Mouse (Mus musculus) heart, adult 9 months (tissue): ENCODE results near the gene Zfp618.

Experiments
- DNase-seq, 2 experiments: peaks; one replicate each; pipeline ENCODE4 v3.0.0; 2022; ENCODE audit warnings: low spot score in 2 of 2

Gene Zfp618

DNA sequence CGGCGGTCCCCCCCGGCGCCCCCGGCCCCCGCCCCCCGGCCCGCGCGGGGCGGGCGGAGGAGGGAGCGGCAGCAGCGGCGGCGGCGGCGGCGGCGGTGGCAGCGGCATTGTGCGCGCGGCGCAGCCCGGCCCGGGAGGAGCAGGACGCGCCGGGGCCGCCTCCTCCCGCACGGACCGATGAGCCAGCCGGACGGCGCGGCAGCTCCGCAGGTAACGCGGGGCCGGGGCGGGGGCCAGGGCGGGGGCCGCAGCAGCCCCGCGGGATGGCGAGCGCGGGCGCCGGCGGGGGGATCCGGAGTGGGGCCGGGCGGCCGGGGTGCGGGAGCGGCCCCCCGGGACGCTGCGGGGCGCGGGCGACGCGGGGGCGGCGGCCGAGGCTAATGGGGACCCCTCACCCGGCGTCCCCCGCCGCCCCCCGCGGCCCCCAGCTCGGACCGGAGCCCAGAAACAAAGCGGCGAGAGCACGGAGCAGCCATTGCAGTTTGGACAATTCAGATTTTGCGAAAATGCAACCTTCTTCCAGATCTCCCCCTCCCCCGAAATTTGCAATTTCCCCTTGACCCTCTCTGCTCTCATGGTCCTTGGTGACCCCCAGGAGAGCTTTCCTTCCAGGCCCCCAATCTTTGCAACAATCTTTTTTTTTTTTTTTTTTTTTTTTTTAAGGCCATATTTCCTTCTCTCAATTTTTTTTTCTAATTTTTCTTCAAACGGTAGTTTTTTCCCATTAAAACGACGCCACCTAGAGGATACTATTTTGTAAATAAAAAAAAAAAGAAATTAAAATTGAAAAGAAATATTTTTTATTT lies at the start of gene Zfp618:
Gene Zfp618 (plus strand): TSS at position 77 of the 806 bp plus-strand sequence.
- no peak for DNase-seq

DNA sequence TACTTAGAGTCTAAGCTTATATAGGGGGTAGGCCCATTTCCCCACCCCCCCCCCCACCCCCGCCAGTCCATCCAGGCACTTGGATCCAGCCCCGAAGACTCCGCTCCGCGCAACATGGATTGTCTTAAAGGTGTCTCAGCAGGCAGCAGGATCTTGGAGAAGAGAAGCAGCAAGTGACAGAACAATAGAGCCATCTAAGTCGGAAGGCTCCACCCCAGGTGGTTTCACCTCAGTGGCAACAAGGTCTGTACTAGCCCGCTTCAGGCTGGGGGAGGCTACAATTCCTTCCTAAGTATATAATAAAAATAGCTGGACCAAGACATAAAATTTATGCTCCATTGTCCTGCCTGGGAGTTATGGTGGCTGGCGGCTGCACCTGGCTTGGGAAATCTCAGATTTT lies 48.3 kb upstream of the Zfp618 start:
- DNase-seq: no peak

DNA sequence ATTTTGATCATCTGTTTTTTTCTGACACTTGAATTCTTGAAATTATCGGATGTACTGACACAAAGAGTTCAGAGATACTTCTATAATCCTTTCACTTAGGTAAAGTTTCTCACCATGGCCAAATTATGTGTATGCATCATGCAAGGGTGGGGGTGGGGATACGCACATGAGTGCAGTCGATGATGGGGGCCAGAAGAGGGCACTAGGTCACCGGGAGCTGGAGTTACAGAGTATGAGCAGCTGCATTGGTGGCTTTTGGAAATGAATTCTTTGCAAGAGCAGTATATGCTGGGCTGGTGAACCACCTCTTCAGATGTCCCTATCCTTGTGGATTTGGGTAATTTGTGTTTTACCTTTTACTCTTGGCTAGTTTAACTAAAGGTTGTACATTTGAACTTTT lies 31.6 kb upstream of the Zfp618 start:
- no peak for DNase-seq

DNA sequence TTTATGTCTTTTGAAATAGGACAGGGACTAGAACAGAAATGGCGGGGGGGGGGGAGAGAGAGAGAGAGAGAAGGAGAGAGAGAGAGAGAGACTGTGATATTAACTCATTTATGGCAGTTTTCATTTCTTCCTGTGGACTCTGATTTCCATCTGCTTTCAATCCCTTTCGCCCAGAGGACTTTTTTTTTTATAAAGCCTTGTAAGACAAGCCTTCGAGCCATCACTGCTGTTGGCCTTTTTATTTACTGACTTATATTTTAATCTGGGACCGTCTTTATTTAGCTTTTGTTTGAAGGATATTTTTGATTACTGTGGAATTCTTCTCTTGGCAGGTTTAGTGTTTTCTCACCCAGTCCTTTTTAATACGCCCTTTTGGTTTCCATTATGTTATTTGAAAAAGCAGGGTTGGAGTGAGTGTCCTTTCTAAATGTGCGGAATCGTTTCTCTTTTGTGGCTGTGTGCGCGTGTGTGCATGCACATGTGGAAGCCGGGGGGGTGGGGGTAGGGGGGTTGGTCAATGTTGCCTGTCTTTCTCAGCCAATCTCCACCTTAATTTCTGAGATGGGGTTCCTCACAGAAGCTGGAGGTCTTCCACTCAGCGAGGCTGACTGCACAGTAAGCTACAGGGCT lies 29.7 kb upstream of the Zfp618 start:
- no peak for DNase-seq

DNA sequence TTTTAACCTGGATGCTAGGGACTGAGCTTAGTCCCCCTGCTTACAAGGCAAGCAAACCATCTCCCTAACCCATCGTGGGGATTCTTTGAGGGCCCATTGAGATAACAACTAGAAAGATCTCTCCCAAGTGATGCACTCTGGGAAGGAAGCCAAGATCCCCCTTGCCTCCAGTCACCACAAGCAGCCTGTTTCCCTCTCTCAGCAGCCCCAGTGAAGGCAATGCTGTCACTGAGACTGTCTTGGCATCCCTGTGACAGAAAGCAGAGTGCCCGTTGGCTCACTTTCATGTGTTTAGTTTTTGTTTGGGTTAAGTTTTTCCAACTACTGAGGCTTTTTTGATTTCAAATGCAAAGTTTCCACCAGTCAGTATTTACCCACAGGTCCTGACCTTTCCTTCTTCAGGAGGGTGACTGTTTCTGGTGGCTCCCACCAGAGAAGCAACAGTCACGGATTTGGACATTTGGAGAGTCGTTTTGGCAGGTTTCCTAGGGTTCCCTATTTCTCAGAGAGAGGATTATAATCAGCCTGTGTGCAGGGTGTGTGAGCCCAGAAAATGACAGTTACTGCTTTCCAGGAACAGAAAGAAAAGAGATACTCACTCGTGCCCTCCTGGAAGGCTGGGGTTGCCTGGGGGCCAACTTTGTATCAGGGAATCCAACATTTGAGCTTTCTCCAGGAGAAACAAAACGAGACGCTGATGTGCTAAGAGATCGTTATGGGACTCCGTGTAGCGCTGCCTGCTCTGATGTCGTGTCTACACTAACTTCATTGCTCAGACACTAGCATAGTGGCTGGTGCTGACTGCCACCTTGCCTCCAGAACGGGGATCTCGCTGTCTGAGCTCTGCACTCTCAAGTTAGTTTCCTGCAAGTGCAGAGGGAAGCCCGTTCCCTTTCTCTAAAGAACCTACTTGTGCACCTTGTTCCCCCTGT lies 23.1 kb upstream of the Zfp618 start:
- DNase-seq: no peak

DNA sequence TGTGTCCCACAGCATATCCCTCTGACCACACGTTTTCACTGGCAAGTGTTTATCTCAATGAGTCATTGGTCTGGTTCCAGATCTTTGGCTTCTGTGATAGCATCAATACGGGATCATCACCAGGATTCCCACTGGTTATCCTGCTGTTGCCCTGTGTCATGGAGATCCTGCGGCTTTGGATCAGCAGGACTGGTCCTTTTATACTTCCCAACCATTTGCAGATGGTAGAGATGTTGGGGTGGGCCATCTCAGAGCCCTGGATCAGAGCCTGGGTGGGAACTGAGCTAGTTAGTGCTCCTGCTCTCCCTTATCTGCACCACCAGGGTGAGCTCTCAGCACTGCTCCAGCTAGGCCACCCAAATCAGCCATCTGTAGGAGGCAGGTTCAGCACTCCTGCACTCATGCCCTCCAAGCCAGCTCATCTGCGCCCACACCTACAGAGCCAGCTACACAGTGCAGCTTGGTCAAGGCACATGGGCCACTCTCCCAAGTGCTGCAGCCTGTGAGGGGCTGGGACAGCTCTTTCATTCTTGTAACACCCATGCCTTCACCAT lies 21.0 kb upstream of the Zfp618 start:
- no peak for DNase-seq

DNA sequence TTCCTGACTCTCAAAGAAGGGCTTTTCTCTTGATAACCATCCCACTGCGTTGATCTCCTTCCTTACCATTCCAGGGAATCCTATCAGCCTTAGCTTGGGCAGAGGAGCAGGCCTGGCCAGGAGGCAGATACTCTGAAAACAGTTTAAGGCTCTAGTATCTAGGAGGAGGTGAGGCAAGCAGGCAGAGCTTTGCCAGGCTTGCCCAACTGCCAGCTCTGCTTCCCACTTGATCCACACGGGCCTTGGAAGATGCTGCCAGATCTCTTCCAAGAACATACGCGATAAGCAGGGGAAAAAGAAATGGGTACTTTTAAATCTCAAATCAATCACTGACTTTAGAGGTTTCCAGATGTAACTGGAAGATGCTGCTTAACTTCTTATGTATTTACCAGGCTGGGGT lies 1.6 kb upstream of the Zfp618 start:
- no peak for DNase-seq

DNA sequence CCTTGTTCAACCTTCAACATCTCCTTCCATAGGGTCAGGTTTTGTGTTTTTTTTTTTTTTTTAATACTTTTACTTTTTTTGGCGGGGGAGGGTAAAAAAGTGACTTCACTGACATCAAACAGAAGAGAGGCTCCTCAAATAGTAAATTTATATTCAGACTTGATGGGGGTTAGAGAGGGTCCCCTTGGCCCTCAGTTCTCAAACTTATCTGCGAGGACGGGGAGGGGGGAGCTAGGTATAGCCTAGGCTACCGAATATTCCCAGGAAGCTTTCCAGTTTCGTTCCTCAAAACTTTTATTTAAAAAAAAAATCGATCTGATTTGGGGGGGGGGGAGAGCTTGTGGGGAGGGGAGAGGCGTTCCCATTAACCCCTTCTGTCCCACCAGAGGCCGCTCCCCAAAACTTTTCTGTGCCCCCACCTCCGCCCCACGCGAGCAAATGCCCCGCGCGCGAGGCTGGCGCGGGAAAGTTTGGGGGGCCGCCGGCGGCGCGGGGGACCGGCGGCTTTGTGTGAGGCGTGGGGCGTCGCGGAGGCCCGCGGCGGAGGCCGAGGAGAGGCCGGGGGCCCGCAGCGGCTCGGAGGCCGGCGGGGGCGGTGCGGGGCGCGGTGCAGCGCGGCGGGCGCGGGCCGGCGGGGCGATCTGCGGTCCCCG lies 403 bp upstream of the Zfp618 start:
- DNase-seq: no peak

DNA sequence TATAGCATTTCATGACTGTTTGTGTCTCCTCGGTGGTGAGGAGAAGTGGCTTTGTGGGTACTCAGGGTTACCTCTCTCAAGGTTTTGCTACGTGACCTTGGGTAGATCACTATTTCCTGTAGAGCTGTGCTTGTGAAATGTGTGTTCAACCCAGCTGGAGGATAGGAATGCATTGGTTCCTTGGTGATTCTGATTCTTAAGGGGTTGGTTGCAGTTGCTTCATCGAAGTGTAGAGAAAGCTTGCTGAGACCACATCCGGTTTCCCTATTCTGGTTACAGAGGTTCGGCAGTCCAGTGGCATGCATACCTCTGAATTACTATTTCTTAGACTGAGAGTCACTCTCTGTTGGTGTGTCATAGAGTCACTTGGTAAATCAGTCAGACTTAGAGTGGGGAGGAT lies 4.2 kb downstream of the Zfp618 start:
- no peak for DNase-seq

DNA sequence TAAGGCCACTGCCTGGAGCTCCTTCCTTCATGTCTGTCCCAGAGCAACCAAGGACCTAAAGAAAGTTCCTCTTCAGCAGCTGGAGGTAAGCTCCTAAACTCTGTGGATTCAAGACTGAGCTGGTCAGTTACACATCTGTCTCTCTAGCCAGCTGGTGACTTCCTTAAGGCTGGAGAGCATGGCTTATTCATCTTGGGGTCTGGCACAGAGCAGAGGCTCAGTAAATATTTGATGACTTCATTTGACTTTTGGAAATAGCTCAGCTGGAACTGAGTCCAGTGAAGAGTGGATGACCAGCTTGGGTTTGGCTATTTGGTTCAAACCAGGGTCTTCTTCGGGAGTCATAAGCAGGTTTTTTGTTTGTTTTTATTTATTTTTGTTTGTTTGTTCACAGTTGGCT lies 6.6 kb downstream of the Zfp618 start:
- peak; percentile 35 to 52 for DNase-seq

DNA sequence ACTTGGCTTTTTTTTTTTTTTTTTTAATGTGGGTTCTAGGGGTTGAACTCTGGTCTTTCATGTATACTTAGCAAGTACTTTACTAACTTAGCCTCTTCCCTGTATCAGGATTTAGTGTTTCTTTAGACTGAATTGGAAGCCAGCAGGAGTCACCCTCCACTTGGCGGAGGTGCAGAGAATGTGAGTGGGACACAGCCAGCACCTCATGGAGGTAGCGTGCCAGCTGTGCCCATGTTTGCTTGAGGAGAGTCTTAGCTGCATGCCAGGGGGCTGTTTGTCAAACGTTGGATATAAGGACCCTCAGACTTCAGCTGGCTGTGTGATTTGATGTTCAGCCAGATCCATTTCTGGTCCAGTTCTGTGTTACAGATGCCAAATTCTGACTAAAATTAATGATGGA lies 7.7 kb downstream of the Zfp618 start:
- DNase-seq: no peak

DNA sequence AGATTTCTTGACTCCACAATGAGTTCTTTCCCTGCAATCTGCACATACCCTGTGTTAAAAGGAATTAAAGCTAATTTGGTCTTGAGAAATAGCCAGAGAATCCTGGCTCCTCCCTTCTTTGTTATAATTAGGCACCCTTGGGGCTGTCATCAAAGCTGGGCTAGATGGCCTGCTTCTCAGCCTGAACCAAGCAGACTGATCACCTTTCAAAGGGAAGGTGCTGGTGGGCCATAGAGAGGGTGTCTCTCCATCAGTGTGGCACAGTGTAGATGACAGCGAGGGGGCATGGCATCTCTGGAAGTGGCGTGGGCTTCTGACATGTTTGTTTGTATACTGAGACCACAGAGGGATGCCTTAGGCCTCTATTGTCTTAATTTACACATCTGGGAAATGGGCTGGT lies 9.5 kb downstream of the Zfp618 start:
- no peak for DNase-seq

DNA sequence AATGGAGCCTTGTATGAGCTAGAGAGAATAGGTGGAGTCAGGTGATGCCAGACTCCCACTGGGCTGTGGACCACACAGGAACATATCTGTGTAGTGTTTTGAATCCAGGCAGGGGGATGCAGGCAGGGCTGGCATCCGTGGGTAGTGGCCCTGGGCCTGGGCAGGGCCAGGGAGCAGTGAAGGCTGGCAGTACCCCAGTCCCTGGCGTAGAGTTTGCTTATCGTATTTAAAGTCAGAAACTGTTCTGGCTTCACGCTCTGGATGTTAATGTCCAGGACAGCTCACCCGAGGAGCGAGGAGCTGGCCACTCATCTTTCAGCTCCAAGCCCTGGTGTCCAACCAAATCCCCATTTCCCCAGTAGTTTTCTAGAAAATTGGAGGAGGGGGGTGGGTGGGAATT lies 10.2 kb downstream of the Zfp618 start:
- no peak for DNase-seq

DNA sequence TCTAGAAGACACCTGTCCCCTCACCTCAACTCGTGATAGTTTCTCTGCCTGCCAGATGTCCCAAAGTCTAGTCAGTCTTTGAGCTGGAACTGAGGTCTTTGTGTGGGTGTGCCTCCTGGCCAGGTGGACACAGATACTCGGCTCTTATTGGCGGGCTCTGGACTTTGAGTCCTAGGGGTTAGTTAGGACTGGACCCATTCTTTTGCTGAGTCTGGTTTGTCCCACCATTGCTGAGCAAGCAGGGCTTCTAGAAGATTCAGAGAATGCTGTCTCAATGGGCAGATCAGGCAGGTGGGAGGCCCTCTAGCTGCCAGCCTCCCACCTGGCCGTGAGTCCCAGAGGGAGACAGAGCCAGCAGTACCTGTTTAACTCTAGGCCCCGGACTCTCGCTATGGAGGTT lies 12.1 kb downstream of the Zfp618 start:
- no peak for DNase-seq

DNA sequence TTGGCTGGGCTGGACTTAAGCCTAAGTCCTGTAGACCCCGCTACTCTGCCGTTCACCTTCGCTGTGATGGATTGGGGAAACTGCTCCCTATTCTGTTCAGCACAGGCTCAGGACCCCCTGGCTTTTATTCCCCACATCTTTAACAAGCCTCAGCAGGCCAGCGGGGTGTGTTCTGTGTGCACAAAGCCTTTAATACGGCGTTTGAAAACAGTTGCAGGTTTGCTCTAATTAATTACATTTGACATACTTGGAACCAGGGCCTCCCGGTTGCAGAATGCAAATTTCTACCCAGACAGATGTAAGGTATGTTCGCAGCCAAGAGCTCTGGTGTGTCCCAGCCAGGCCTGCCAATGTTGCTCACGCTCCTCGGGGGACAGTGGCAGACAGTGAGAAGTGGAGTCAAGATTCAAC lies 13.1 kb downstream of the Zfp618 start:
- DNase-seq: no peak

DNA sequence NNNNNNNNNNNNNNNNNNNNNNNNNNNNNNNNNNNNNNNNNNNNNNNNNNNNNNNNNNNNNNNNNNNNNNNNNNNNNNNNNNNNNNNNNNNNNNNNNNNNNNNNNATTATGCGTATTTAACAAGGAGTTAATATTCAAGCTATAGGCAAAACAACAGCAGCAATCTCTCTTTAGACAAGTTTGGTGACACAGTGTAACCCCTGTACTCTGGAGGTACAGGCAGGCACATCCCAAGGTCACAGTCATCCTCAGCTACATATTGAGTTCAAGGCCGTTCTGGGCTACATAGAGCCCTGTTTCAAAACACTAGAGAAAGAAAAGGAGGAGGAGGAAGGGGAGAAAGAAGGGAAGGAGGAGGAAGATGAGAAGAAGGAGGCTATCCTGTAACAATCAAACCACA lies 16.2 kb downstream of the Zfp618 start:
- DNase-seq: no peak

DNA sequence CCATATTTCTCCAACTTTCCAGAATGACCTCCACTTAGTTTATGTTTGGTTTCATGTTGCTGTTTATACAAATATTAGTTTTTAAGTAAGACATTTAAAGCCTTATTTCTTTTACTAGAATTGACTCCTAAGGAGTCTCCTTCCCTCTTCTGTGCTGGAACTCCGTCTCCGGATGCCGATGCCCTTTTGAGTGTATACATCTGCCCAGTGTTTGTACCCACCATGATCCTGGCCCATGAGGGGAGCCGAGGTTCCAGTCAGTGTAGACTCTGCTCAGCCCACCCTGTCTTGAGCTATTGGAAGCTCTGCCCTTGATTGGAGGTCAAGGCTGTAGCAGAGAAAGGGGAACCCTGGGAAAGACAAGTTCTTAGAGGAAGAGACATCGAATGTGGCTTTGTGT lies 18.2 kb downstream of the Zfp618 start:
- no peak for DNase-seq

DNA sequence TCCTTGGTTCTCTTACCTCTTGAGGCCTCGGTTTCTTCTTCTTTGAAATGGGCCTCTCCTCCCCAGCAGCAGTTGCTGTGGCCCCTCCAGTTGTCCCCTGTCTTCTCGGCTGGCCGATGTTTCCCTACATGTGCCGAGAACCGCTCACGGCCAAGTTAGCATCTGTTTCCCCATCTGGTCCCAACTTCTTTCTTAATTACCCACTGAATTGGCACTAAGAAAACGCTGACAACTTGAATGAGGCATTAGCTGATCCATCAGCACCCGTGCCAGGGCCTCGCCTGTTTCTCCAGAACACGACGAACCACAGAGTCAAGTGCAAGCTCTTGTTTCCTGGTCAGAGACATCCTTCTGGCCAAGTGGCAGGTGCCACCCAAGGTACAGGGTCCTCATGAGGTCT lies 26.0 kb downstream of the Zfp618 start:
- no peak for DNase-seq

DNA sequence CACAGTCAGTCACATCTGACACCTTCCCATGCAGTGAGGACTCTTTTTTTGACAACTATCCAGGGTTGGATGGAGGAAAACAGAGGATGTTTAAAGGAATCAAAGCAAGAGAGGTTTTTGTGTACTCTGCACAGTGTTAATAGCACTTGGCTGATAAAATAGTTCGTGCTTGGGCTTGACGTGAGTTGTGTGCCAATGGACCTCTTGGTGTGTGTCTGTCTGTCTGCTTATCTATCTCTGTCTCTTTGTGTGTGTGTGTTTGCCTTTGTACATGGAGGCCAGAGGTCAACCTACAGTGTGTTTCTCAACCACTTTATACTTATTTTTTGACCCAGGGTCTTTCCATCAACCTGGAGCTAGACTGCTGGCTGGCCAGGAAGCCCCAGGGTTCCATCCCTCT lies 27.8 kb downstream of the Zfp618 start:
- no peak for DNase-seq

DNA sequence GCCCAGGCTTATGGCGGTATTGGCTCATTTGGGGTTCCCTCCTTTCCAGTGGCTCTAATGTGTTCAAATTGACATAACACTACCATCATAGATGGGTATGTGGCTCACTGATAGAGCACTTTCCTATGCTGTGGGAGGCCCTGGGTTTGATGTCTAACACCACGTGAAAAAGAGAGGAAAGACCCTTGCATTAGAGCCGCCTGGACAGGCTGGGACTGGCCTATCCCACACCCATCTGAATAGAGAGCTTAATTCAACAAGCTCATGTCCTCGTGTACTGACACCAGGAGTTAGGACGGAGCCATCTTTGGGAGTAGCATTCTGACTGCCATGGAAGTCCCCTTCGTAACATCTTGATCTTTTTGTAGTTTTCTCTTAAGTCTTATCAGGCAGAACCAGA lies 32.2 kb downstream of the Zfp618 start:
- DNase-seq: no peak

DNA sequence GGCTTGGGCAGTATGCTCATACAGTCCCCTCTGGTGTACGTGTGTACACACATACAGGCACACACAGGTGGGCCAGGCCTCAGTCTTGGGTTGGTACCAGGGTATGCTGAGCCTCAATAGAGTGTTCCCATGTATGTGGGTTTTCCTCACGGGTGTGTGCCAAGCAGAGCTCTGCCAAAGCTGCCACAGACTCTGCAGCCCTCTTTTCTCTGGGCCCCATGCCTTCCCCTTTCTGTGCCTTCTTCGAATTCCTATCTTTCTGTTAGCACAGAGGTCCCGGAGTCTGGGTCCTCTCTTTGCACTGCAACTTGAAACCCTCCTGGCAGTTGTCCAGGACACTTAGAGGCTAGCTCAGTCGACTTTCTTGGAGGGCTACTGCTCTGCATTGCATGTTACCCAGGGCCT lies 33.1 kb downstream of the Zfp618 start:
- DNase-seq: peak in 1 of 2 experiments; percentile 16

DNA sequence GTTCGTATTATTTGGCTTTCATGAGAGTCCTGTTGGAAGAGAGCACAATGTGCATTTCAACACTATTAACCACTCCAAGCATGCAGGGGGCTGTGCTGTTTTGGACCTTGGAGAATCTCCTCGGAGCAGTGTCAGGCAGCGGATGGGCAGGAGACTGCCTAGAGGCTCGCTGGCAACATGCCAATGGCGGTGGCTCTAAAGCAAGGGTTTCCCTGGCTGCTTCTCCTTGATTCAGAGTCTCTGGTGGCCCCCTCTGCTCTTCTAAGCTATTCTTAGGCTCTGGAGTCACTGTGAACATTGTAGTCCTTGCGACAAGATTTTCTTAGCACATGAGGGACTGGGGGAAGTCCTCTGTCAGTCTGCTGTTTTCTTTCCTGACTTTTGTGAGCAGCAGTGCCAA lies 33.5 kb downstream of the Zfp618 start:
- no peak for DNase-seq
